Mouse (Mus musculus) erythroblast, adult 5-6 weeks (primary cell): ENCODE data around the gene Vezt. TPM values are rescaled to one million over a fixed set of nuclear protein-coding genes. Genes with fewer than 3 reads are reported as not detected.
A peak's percentile ranks its signal among the peaks of the same experiment; 100 is the strongest.

Experiments used
- ATAC-seq: replicated peaks from 2 replicates; pipeline ENCODE4 v1.8.0; 2016; ENCODE audit warnings: moderate number of reproducible peaks, mild to moderate bottlenecking, moderate TSS enrichment, inconsistent platforms; ENCODE audit not compliant: poor library complexity, low FRiP score, severe bottlenecking
- total RNA-seq, 2 experiments: library from RNA; stranded (forward) in 1 of 2; stranded (reverse) in 1 of 2; fragments of 150-400 nt in 1 of 2; fragments of 200-764, 138-1000 nt in 1 of 2; gene quantifications; 2 replicates each; pipeline versions ENCODE4 v1.2.3 to v1.2.4; 2015 to 2017; ENCODE audit warnings: low replicate concordance in 2 of 2

Vezt gene
- total RNA-seq, 2 experiments from 2014 or later = 19.5 to 25.6 TPM

- ATAC-seq = no peak
Measured at GRCm38 (mm10) chr10:94038366-94039260, 3.0 kb upstream of the Vezt start.

DNA sequence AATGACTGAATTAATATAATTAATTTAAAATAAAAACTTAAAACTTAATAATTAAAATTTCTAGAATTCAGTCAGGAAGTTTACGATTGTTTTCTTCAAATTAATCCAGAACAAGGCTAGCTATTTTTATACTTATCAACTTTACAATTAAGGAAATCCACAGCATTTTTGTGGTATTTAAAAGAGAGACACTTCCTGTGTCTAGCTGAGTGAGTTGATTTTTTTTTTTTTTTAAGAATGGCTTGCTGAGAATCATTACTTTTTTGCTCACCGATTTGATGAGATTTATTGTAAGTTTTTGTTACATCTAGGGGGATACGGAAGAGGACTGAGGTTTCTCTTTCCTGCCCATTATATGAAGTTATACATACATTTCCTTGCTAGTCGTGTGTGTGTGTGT lies 2.0 kb upstream of the Vezt start:
- no peak for ATAC-seq

DNA sequence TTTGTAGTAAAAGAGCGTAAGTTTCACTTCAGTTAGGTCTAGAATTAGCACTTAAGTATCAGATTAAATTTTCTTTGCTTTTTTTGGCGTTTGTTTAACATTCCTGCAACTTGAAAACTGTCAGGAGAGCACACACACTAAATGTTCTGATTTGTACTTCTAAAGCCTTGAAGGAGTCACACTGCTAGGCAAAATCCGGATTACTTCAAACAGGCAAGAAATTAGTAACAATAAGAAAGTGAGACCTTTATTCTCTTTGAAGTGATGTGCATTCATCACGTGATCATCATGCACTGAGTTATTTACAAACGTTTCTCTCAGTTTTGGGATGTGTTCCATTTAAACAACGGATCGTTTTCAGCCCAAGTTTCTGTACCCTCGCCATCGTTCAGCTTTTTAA lies 1.6 kb upstream of the Vezt start:
- ATAC-seq = no peak

DNA sequence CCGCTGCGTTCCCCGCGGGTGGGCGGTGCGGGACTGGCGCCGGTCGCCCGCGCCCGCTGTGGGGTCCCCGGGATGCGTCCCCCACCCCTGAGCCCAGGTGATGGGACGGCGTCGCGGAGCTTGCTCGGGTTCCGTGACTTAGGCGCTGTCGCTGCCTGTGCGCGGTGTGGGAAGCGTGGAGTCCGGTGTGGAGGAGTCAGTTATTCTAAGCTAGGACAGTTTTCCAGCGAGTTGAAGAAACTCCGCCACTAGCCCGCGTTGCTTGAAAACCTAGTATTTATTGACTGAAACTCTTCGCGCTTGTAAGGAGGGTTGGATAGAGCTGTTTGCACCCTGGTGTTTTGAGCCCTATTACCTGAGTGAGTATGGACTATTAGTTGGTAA lies 750 bp upstream of the Vezt start:
- ATAC-seq = 0 out of 2 replicates have a peak, but pooled peaks have one; percentile 4

GRCm38 (mm10) chr10:94034876-94035657 lies 550 bp downstream of the Vezt start:
- ATAC-seq = peak; percentile 78

DNA sequence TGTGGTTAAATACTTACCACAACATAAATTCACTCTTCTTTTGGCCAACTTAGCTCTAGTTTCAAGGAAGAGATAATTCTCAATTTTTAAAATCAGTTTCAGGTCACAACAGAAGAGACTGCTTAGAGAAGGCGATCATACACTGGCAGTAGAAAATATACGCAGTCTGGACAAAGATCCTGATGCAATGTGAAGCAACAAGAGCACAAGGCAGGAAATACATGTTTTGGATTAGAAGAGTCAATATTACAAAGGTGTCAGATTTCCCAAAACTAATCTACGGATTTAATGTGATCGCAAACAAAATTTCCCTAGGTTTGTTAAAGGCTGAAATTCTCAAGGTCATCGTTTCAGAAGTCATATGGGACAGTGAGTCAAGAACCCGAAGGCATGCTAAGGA lies 4.5 kb downstream of the Vezt start:
- no peak for ATAC-seq

GRCm38 (mm10) chr10:94028493-94028892 lies 7.1 kb downstream of the Vezt start:
- no peak for ATAC-seq

DNA sequence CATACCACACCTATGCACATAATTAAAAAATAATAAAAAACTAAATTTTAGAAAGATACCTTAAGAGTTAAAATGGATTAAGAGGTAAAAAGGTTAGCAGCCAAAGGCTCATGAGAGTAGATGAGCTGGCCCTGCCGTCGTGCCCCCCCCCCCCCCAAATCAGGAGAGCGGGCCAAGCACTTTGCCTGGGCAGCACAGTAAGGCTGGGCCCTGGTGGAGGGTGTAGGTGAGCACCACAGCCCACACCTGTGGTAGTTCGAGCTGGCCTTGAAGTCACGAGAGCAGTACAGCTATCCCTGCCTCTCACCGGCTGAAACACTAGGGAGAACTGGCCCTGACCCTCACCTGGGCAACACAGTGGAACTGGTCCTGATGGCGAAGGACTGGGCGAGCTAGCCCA lies 10.5 kb downstream of the Vezt start:
- no peak for ATAC-seq

DNA sequence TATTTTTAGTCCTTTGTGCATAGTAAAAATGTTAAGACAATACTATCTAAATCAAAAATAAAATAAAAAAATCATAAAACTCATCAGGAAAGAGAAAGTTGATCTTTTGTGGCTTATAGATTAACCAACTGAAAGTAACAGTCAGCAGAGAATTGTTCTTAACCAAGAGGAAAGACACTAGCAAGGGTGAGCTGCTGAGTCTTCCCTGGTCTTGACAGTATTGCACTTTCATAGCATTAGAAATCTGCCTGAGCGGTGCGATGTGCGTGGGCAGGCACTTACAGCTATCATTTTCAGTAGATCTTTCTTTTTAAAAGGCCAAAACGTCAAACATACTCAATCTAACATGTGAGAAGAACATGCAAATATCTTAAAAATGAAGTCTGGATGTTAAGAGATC lies 14.6 kb downstream of the Vezt start:
- ATAC-seq = no peak

DNA sequence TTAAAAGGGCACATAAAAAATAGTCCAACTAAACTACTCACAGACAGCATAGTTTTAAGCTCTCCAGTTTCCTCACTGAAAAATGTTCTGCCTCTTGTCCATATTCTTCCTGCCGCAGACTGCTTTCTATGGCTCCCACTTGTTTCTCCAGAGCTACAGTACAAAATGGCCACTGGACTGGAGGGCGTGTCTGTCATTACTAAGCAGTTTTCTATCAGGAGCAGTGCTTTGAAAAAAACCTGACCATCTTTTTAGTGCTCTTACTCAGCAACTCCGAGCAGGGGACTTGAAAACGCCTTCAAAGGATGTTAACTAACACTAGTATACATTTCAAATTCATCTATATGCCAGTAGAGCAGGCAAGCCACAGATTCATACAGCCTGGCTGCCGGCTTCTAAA lies 15.0 kb downstream of the Vezt start:
- peak; percentile 97 for ATAC-seq

GRCm38 (mm10) chr10:94017455-94017854 lies 18.2 kb downstream of the Vezt start:
- no peak for ATAC-seq

GRCm38 (mm10) chr10:94014200-94014599 lies 21.4 kb downstream of the Vezt start:
- no peak for ATAC-seq

GRCm38 (mm10) chr10:94013196-94013595 lies 22.4 kb downstream of the Vezt start:
- peak; percentile 83; the same call in 1 of the 2 replicates for ATAC-seq

DNA sequence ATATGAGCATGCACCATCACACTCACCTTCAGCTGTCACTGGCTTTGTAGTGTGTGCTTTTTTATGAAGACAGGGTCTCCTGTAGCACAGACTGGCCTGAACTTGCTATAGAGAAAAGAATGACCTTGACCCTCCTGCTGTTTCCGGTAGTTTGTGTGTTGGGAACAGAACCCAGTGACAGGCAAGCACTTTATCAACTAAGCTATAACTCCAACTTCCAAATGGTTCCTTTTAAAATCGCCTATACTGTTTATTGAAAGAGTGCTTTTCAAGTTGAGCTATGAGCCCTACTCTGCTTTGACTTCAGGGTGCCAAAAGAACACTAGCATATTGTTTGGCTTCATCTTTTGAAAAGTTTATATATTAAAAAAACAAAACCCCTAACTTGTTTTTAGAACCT lies 24.6 kb downstream of the Vezt start:
- ATAC-seq = no peak

GRCm38 (mm10) chr10:94009991-94010679 lies 25.5 kb downstream of the Vezt start:
- ATAC-seq = no peak

DNA sequence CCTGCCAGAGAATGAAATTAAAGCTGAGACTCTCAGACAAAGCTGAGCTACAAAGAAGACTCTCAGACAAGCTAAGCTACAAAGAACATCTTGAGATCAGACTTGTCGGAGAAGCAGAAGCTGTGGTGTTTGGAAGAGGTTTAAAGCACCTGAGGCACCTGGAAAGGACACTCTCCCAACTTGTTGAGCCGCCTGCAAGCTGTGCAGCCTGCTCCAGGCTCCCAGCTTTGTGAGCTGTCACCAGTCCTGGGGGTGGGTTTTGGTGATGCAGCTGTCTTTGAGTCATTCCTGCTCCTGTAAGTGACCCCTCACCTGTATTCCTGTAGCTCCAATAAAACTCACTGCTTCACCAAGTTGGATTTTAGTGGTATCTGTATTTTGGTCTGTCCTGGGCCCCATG lies 27.3 kb downstream of the Vezt start:
- no peak for ATAC-seq

GRCm38 (mm10) chr10:94000223-94000622 lies 35.4 kb downstream of the Vezt start:
- ATAC-seq = no peak

GRCm38 (mm10) chr10:93999357-93999756 lies 36.3 kb downstream of the Vezt start:
- ATAC-seq = no peak

GRCm38 (mm10) chr10:93995100-93995499 lies 40.5 kb downstream of the Vezt start:
- ATAC-seq = peak; percentile 67

DNA sequence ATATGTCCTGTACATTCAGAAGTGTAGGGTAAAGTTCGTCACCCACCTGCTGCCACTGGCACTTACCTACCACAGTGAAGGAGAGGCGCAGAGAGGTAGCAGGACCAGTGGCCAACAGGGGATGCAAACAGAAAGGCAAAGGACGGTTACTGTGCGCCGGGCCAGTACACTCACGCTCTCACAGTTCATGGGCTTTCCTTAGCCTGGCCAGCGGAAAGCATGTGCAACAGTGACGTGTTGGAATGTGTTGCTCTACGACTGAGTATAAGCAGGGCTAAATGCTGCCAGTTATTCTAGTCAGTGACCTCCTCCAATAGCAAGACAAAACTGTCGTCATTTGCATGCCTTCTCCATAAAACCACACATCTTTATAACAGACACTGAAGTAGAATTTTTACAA lies 41.5 kb downstream of the Vezt start:
- ATAC-seq = no peak
